Mouse (Mus musculus) neural tube, embryonic 12.5 days (tissue): ENCODE measurements at regions not wholly inside any gene's neighbourhood (a gene's known extent, or its start where the extent isn't known, plus 50 kb on each side); places are given as distances from the start of the nearest gene placed in this dataset. TPM values are rescaled to one million over a fixed set of nuclear protein-coding genes. Genes with fewer than 3 reads are reported as not detected.
"Not testable (repeated sequence)": the region's sequence is repeated elsewhere in the genome, so short reads cannot be mapped to it uniquely, and the experiment has no call there.

Experiments used
- ATAC-seq: fragments of 200-750 bp; cut with Nextera tagmentation; 2 replicates; pipeline ENCODE4 v1.8.0; 2017; ENCODE audit warnings: low read depth, mild to moderate bottlenecking, moderate TSS enrichment, moderate library complexity; ENCODE audit not compliant: low FRiP score
- H3K27ac ChIP-seq: fragments of 300-500 bp; sonication (generic); 2 replicates; pipeline ENCODE4 v1.5.1; 2016
- H3K27me3 ChIP-seq: fragments of 300-500 bp; sonication (generic); replicated peaks from 2 replicates; pipeline ENCODE4 v1.6.1; 2016; ENCODE audit warnings: mild to moderate bottlenecking
- H3K36me3 ChIP-seq: fragments of 300-500 bp; sonication (generic); 2 replicates; pipeline ENCODE4 v1.6.1; 2016; ENCODE audit warnings: mild to moderate bottlenecking
- H3K4me1 ChIP-seq: fragments of 300-500 bp; sonication (generic); 2 replicates; pipeline ENCODE4 v1.6.1; 2016
- H3K4me2 ChIP-seq: fragments of 300-500 bp; sonication (generic); replicated peaks from 2 replicates; pipeline ENCODE4 v1.6.1; 2016; ENCODE audit warnings: mild to moderate bottlenecking
- H3K4me3 ChIP-seq: fragments of 300-500 bp; sonication (generic); 2 replicates; pipeline ENCODE4 v1.5.1; 2016
- H3K9ac ChIP-seq: fragments of 300-500 bp; sonication (generic); 2 replicates; pipeline ENCODE4 v1.6.1; 2016; ENCODE audit warnings: mild to moderate bottlenecking
- H3K9me3 ChIP-seq: fragments of 300-500 bp; sonication (generic); 2 replicates; pipeline ENCODE4 v1.6.1; 2016; ENCODE audit warnings: mild to moderate bottlenecking
- whole genome bisulfite sequencing: fragments of 180-500 bp; shearing (Covaris S2); methylation state at CpG from one replicate; pipeline ENCODE4 v1.1.7; 2016; 5-methylcytosine and 5-hydroxymethylcytosine counted together
- microRNA-seq: library from miRNA; unstranded; fragments of <30 nt; microRNA quantifications from one replicate; pipeline ENCODE4, GENCODE M21; 2017

DNA sequence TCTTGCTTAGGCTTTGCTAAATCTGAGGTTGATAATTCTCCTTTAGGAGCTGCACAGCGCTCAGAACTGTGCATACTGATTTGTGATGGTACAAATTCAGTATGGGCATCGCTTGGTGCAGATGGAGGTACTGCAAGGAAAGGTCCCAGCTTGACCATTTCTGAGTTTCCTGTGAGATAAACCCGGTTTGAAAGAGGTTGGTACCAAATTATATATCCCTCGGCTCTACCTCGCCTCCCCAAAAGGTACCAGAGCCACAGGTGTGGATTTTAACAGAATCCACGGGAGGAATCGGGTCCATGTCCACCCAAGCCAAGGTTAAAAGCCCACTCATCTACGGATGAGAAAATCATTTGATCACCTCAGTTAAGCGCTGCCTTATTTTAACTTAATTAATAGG is 172.5 kb upstream of the Zfp808 start:
- H3K4me2 ChIP-seq, H3K27ac ChIP-seq, H3K9me3 ChIP-seq, H3K4me3 ChIP-seq, ATAC-seq, H3K4me1 ChIP-seq, H3K9ac ChIP-seq, H3K27me3 ChIP-seq, H3K36me3 ChIP-seq: not testable (repeated sequence)
- 86% methylated on average over 9 of the region's 9 CpGs for WGBS

DNA sequence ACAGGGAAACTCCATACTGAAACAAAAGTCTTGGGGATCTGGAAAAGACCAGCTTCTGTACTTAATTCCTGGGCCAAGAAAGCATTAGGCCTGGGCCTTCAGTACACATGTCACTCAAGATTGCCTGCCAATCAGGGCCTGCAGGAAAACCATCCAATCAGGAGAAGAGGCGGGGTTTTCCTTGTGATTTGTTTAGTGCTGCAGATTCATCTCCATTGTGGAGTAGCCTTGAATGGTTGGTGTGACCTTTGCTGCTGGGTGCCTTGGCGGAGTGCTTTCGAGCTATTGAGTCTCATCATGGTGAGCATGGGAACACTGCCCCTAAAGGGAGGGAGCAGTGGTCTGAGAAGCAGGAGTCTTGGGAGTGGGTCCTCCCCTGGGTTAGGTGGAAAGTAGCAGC is 150.8 kb upstream of the Zfp808 start:
- not testable (repeated sequence) for H3K27ac ChIP-seq, H3K4me3 ChIP-seq, H3K4me2 ChIP-seq, H3K4me1 ChIP-seq, H3K9ac ChIP-seq, H3K36me3 ChIP-seq, H3K27me3 ChIP-seq, ATAC-seq, H3K9me3 ChIP-seq
- WGBS = 81% methylated on average over 3 of the region's 3 CpGs

DNA sequence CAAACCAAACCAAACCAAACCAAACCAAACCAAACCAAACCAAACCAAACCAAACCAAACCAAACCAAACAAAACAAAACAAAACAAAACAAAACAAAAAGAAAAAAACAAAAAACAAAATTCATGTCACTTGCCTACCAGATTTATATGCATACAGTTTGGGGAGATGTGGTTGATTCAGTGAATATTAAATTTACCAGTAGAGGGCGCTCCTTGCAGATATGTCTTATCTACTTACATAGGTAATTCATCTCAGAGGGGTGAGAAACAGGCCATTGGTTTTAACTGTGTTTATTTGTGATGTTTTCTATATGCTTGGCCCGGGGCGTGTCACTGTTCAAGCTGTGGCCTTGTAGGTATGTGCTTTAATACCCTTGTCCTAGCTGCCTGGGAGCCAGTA is 133.2 kb upstream of the Zfp808 start:
- not testable (repeated sequence) for ATAC-seq, H3K27ac ChIP-seq
- 63% methylated on average over 3 of the region's 3 CpGs for WGBS

DNA sequence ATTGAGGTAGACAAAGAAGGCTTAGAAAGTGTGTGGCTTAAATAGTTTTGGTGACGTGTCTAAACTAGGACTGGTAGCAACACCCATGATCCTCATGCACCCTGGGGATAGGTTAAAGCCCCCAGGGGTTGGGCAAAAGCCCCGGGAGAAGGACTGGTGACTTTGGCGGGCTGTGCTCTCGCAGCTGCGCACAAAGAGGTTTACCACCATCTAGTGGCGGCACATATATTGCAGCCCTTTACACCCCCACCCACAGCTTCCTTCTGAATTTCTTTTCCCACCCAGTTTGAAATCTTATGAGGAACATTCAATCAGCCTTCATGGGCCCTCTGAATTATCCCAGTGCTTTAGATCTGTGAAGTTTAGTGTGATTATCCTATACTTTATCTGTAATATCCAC is 130.9 kb upstream of the Zfp808 start:
- not testable (repeated sequence) for H3K4me1 ChIP-seq, H3K9ac ChIP-seq, H3K4me2 ChIP-seq, H3K27me3 ChIP-seq, ATAC-seq, H3K4me3 ChIP-seq, H3K9me3 ChIP-seq, H3K27ac ChIP-seq, H3K36me3 ChIP-seq
- 7% methylated on average over 6 of the region's 6 CpGs for WGBS

More for the DNA sequence above, 133.2 kb upstream of the Zfp808 start:
- H3K36me3 ChIP-seq, H3K27me3 ChIP-seq, H3K9me3 ChIP-seq, H3K4me2 ChIP-seq, H3K4me3 ChIP-seq, H3K4me1 ChIP-seq, H3K9ac ChIP-seq: not testable (repeated sequence)

DNA sequence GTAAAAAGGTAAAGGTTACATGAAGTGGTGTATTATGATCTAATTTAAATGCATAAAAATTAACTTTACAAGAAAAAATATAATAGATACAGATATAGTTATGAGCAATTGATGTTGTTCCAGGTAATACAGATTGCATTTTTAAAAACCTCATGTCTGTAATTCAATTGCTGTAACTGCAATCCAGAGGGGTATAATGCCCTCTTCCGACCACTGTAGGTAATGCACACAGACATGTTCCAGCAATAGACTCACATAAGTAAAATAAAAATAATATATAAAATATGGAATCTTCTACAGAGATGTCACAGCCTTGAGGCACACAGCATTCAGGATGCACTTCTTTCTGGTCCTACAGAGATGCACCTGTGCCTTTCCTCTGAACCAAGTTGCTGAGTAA is 122.4 kb upstream of the Zfp808 start:
- H3K9me3 ChIP-seq, H3K27me3 ChIP-seq, H3K4me3 ChIP-seq, ATAC-seq, H3K9ac ChIP-seq, H3K36me3 ChIP-seq, H3K4me1 ChIP-seq, H3K4me2 ChIP-seq, H3K27ac ChIP-seq: not testable (repeated sequence)
- WGBS = 79% methylated on average over 1 of the region's 1 CpGs

DNA sequence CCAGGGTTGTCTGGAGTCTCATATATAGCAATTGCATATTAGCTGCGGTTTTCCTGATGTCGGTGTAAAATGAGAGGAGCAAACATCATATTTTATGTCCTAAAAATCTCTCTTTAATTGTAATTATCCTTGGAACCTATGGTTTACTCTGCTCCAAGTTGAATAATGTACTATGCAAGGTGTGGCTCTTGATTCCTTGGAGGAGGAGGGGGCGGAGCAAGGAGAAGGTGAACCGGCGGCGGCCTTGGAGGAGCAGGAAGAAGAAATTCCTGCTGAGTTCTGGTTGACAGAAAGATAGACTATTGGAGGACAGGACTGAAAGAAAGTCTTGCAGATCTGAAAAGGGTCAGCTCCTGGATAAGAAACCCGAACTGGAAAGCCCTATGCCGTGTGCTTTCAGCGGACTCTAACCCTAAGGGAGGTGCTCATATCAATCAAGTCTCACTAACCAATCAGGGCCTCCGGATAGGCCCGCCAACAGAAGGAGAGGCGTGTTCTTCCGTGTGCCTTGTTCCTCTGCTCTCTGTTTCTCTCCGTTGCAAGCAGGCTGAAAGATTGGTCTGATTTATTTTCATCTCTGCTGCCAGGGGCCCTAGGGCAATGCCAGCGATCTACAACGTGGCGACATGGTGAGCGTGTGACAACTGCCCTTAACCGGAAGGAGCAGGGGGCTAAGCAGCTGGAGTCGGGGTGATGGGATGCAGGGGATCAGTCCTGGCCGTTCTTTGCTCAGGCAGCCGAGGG is 114.1 kb upstream of the Zfp808 start:
- Histone ChIP-seq H3K4me2 (peak overlapping the region; percentile 61), H3K4me3 (peak overlapping the region; percentile 56), H3K9ac (peak overlapping the region; percentile 64)
- peak; percentile 90 for ATAC-seq
- under 1% methylated on average over 22 of the region's 22 CpGs for WGBS
- H3K27me3 ChIP-seq, H3K27ac ChIP-seq, H3K36me3 ChIP-seq, H3K4me1 ChIP-seq, H3K9me3 ChIP-seq: not testable (repeated sequence)

DNA sequence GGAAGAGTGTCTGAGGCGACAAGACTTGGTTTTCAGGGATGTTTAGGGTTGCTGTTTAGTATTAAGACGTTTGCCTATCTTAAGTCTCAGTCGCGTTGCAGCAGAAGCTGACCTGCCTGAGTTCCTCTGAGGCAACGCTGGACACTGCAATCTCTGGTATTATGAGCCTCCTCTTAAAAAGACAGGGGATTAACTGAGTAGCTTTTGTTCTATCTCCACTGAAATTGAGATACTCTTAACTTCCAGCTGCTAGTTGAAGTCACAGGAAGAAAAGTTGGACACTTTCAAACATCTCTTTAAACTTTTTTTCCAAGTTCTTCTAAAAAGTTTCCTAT is 113.6 kb upstream of the Zfp808 start:
- H3K27ac ChIP-seq, ATAC-seq, H3K4me1 ChIP-seq, H3K9me3 ChIP-seq, H3K27me3 ChIP-seq, H3K36me3 ChIP-seq: not testable (repeated sequence)
- peak overlapping the region; percentile 56 for H3K4me3 ChIP-seq
- 0% methylated on average over 5 of the region's 5 CpGs for WGBS
- H3K4me2 ChIP-seq = peak overlapping the region; percentile 61
- peak overlapping the region; percentile 64 for H3K9ac ChIP-seq

DNA sequence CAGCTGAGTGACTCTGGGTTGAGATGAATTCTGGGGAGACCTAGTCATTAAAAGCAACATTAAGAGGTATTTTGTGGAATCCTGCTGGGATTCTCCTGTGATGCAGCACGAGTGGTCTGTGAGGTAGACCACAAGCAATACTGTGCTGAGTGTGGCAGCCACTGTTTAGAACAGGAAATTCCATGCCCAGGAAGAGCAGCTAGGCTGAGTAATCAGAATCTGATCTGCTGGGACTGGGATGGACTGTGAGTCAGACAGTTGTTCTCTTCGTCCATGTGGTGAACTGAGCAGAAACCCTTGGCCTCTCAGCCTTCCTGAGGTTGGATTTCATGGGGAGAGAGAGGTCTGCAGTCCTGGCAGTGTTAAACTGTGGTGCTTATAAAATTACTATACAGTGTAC is 92.0 kb upstream of the Zfp808 start:
- H3K27me3 ChIP-seq, H3K4me1 ChIP-seq, H3K4me3 ChIP-seq, H3K4me2 ChIP-seq, ATAC-seq, H3K9ac ChIP-seq, H3K27ac ChIP-seq: not testable (repeated sequence)
- H3K36me3 ChIP-seq = peaks cover 10% of the 10 kb centered on the region
- peaks cover 13% of the 10 kb centered on the region; the same call in 1 of the 2 replicates for H3K9me3 ChIP-seq
- 87% methylated on average over 2 of the region's 2 CpGs for WGBS

DNA sequence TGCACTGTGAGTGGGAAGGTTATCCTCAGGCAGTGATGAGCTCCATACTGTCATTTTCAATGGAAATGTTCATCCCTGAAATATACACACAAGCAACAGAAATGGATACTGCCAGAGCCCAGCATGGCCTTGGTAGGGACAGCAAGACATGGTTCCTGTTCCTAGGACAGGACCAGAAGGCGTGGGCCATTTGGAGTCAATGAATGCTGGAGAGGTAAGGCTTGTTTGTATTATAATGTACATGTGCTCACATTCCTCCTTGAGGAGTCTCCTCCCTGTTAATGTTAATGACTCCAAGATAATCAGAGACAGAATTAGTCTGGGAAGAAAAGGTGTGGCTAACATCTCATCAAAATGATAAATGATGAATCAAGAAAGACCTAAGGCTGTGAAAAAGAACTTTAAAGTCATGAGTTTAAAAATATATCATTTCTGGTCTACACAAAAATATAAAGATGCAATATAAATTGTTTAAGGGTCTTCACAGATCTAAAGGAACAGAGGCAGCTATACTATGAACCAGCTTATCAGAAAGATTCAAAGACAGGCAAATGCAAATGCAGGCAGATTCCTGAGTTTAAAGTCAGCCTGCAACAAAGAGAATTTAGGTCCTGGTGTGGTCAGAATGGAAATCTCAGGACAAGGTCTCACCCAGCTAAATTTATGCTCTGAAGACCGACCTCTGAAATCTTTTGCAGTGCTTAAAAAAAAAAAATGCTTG is 51.6 kb upstream of the Zfp808 start:
- ATAC-seq, H3K9ac ChIP-seq, H3K27me3 ChIP-seq, H3K4me1 ChIP-seq, H3K4me2 ChIP-seq, H3K4me3 ChIP-seq, H3K27ac ChIP-seq, H3K9me3 ChIP-seq, H3K36me3 ChIP-seq: not testable (repeated sequence)
- WGBS = 58% methylated on average over 2 of the region's 2 CpGs

DNA sequence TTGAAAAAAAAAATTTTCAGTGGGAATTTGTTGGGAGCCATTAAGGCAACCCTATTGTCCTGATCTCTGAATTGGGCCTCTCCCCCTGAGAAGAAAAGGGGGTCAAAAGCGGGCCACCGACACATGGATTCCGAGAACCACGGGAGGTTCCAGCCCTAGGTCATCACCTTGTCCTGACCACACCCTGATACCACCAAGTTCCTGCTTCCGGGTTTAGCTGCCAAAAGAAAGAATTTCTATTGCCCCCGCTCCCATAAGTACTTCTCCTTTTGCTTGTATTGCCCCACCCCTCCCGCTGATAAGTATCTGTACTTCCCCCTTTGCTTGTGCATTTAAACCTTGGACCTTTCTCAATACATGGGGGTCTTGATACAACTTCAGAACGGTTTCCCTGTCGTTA is 50.8 kb upstream of the Zfp808 start:
- not testable (repeated sequence) for H3K4me2 ChIP-seq, H3K27me3 ChIP-seq, H3K9me3 ChIP-seq, H3K4me3 ChIP-seq, H3K4me1 ChIP-seq, H3K27ac ChIP-seq, H3K36me3 ChIP-seq, ATAC-seq, H3K9ac ChIP-seq
- WGBS = 92% methylated on average over 9 of the region's 9 CpGs

Small RNA genes in the stretch of these regions (microRNA-seq; reads per million reads assigned to microRNA genes)
- gene Gm25649 = not detected
